Mouse (Mus musculus) lung, adult 2 months (tissue): ENCODE measurements around the gene Ftsj1. TPM values are rescaled to one million over a fixed set of nuclear protein-coding genes. Genes with fewer than 3 reads are reported as not detected.

Experiments used
- DNase-seq: peaks from one replicate; pipeline ENCODE4 v3.0.0; 2022
- H3K4me1 ChIP-seq: fragments of 200-500 bp; 2 replicates; pipeline ENCODE4 v1.6.1; 2011; ENCODE audit warnings: low read length; ENCODE audit not compliant: control insufficient read depth, insufficient read depth
- H3K4me3 ChIP-seq: fragments of 200-500 bp; replicated peaks from 2 replicates; pipeline ENCODE3; 2011; ENCODE audit warnings: low read depth, mild to moderate bottlenecking, control low read depth, low read length; ENCODE audit errors: extremely low read depth
- CTCF ChIP-seq: fragments of 200-500 bp; IDR thresholded peaks from 2 replicates; pipeline ENCODE4 v1.5.1; 2011; ENCODE audit warnings: mild to moderate bottlenecking, low read length, control low read depth; ENCODE audit not compliant: insufficient read depth
- POLR2A ChIP-seq: fragments of 200-500 bp; IDR thresholded peaks from 2 replicates; pipeline ENCODE4 v1.6.1; 2011; ENCODE audit warnings: low read depth, mild to moderate bottlenecking, control low read depth, low read length, borderline replicate concordance; ENCODE audit errors: extremely low read depth
- WGBS: fragments of 180-500 bp; shearing (Covaris S2); methylation state at CpG from one replicate; pipeline ENCODE4 v1.1.7; 2018; 5-methylcytosine and 5-hydroxymethylcytosine counted together
- polyA plus RNA-seq: library from polyadenylated mRNA; depleted of rRNA; stranded (reverse); fragments of >200 nt; gene quantifications from 2 replicates; pipeline ENCODE4 v1.2.3, GENCODE M21; 2012; rRNA removed

Ftsj1 gene
- polyA plus RNA-seq, 1 experiment = 33.1 TPM

DNA sequence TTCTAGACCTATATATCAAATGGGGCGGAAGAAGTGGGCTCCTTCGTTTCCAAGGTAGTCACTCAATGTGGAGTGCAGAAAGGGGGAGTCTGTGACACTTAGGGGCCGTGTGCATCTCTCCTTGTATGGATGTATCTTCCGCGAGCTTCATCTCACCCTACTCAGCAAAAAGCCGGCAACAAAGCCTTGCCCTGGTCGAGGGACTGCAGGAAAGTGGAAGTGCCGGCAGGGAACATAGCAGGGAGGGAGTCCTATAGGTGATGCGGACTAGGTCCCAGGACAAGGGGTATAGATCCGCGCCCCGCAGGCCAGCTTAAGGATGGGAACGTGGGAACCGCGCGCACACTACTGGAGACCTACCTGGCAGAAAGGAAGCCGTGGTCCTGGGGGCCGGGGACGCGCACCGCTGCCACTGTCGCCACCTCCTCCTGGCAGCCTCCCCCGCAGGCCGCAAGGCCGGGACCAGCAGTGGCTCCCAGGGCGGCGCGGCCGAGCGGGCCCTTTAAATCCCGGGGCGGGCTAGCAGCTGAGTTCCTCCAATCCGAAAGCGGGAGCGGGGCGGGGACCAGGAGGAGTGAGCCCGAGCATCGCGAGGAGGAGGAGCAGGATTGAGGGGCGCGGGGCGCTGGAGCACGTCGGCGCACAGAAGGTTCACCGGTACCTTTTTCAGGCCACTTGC is 46.1 kb downstream of the Ftsj1 start, which contains the start of gene Porcn:
Gene Porcn, minus strand, starts transcription at position 511 of the 679 bp plus-strand sequence.
- WGBS = 16% methylated on average over 46 of the region's 46 CpGs
- peak; percentile 76 for DNase-seq
- peak within 1 kb of the TSS; percentile 88 for H3K4me3 ChIP-seq
- H3K4me1 ChIP-seq = peaks cover 2% of the 10 kb centered on the region; the same call in 1 of the 2 replicates
- TF ChIP-seq POLR2A (peak; percentile 80; the same call in 1 of the 2 replicates), CTCF (no peak)

DNA sequence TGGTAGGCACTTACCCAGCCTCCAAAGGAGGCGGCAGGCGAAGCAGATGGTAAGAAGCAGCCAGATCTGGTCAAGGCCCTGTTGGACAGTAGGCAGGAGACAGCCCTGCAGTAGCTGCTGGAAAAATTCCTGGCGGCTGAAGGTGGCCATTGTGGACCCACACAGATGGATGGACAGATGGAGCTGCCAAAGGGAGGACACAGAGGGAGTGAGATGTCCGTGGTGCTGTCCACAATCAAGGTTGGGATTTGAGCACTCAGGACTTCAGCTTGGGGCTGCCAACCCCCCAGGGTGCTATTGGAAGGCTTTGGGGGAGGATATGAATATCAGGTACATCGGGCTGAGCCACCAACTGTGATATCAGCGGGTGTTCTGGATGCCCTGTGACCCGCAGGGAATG is 46.7 kb downstream of the Ftsj1 start:
- TF ChIP-seq CTCF (no peak), POLR2A (no peak)
- no peak for DNase-seq
- WGBS = 50% methylated on average over 7 of the region's 7 CpGs
- no peak overlapping the region for H3K4me3 ChIP-seq
- H3K4me1 ChIP-seq = peaks cover 2% of the 10 kb centered on the region; the same call in 1 of the 2 replicates

DNA sequence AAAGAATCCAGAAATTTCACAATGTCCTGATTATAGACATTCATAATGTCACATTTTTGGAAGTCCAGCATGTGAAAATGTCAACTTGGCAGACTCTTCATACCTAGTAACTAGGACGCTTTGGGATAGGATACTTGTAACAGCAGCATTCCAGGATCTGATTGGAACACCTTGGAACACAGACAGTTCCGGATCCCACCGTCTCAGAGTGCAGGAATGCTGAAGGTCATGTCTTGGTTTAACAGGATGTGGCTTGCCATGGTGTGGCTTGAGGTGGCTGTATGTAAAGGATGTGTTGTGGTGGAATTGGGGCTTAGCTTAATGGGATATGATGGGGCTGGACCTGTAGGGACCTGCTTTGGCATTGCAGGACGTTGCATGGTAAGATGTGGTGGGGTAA is 47.1 kb downstream of the Ftsj1 start:
- 64% methylated on average over 4 of the region's 4 CpGs for WGBS
- TF ChIP-seq POLR2A = no peak
- no peak for TF ChIP-seq CTCF
- Histone ChIP-seq H3K4me1 (peaks cover 2% of the 10 kb centered on the region; the same call in 1 of the 2 replicates), H3K4me3 (no peak overlapping the region)
- no peak for DNase-seq

DNA sequence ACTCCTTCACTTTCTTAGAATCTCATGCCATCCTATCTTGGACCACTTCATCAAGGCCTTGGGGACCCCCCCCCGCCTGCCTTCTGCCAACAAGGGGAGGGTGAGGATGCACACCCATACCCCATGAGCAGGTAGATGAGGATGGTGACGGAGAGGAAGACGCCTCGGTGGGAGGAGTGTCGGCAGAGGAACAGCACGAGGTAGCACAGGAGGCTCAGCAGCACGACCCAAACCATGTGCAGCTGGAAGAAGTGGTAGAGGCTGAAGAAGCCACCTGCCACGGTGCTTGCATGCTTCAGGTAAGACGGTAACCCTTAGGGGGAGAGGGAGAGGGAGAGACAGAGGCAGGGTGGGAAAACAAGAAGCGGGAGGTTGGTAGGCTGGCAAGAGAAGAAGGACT is 48.1 kb downstream of the Ftsj1 start:
- Histone ChIP-seq H3K4me3 (no peak overlapping the region), H3K4me1 (peaks cover 2% of the 10 kb centered on the region; the same call in 1 of the 2 replicates)
- no peak for TF ChIP-seq CTCF
- no peak for TF ChIP-seq POLR2A
- 86% methylated on average over 10 of the region's 10 CpGs for WGBS
- no peak for DNase-seq

DNA sequence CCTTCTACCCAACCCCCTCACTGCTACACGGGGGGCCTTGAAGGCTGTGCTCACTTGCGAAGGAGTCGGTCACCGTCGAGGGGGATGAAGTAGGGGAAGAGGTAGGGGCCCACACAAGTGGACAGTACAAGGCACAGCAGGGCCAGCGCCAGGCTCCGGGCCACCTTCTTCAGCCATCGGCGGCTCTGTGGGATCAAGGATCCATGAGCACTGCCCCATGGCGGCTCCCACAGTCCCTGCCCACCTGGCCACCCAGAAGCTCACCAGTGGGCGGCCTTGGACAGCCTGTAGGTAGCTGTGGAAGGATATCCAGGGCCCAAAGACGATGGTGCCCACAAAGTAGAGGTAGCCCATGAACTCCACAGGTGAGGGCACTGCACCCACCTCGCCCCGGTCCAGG is 49.1 kb downstream of the Ftsj1 start:
- TF ChIP-seq CTCF (no peak), POLR2A (no peak)
- DNase-seq = no peak
- WGBS = 80% methylated on average over 14 of the region's 14 CpGs
- peaks cover 2% of the 10 kb centered on the region; the same call in 1 of the 2 replicates for H3K4me1 ChIP-seq
- no peak overlapping the region for H3K4me3 ChIP-seq

DNA sequence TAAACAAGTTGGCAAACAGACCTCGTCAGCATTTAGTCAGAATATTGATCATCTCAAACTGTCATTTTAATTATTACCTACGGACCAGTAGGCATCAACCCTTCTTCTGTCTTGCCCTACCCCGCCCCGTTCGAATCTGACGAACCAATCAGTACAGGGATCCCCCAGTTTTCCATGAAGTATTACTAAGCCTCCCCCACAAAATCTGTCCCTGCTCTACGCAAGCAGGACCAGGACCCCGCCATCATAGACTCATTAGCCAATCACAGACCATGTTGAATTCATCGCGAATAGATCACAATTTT is 58.8 kb downstream of the Ftsj1 start, which contains the start of gene Ebp:
Gene Ebp, minus strand, starts transcription at position 94 of the 305 bp plus-strand sequence.
- DNase-seq = no peak
- TF ChIP-seq POLR2A = no peak
- no peak for TF ChIP-seq CTCF
- WGBS = 40% methylated on average over 10 of the region's 10 CpGs
- H3K4me3 ChIP-seq = peak within 1 kb of the TSS; percentile 94
- H3K4me1 ChIP-seq = no peaks in the 10 kb centered on the region; the same call in 1 of the 2 replicates

DNA sequence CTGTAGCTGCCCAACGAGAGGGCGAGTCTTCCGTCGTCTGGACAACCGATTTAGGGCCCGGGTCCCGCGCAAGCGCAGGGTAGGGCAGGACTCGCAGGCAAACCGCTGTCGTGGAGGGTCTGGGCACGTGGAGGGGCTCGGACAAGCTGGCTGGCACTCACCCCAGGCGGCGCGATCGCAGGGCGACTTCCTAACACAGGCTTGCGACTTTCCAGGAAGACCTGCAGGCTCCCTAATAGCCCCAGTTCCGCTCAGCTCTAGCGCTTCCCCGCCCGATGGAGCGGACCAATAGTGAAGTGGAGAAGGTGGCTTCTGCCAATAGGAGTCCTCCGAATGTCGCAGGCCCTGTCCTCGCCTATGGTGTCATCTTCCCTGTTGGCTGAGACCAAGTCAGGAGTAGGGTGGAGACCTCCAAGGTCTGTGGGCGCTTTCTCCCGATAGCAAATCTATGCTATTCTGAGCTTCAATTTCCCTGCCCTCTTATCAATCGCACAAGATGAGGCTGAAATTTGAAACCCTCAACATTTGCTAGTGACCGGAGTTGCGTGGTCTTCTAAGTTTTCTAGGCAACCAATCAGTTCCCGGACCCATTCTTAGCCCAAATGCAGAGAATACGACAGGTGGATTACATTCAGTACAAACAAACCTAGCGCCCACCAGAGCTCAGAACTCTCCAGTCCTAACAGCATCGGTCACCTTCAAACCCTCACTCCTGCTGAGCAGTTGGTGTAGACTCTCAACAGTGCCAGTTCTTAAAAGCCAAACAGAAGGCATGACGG is 59.4 kb downstream of the Ftsj1 start:
- H3K4me1 ChIP-seq = no peaks in the 10 kb centered on the region; the same call in 1 of the 2 replicates
- 26% methylated on average over 38 of the region's 38 CpGs for WGBS
- peak overlapping the region; percentile 94 for H3K4me3 ChIP-seq
- TF ChIP-seq POLR2A (peak; percentile 79), CTCF (no peak)
- peak; percentile 55 for DNase-seq

DNA sequence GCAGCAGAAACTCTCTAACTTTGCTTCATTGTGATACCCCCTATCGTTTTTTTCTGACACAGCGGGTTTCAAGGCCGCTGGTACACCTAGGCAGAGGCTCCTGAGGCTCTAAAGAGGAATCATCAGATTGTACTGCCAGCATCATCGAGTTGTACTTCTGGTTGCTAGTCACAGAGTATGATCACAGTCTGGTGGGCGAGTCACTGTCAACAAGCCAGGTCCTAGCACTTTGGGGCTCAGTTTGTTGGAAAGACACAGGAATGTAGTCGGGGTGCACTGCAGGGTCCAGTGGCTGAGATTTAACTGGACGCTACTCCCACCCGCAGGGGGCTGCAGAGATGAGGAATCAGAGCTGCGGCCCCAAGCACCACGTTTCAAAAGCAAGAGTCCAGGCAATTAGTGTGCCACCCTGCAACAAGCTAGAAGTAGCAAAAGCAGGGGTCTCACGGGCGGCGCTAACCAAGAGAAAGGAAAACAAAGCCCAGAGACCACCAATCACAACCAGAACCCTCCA is 60.0 kb downstream of the Ftsj1 start:
- Histone ChIP-seq H3K4me1 (no peaks in the 10 kb centered on the region; the same call in 1 of the 2 replicates), H3K4me3 (peak overlapping the region; percentile 94)
- 20% methylated on average over 13 of the region's 13 CpGs for WGBS
- TF ChIP-seq CTCF (no peak), POLR2A (no peak)
- DNase-seq = no peak

Other genes starting within 250 kb of the Ftsj1 start
- 0.19 TPM in 1 of 2 replicates, not detected in the other for gene Glod5, start 233.9 kb downstream of the Ftsj1 start, polyA plus RNA-seq
- gene Suv39h1, start 177.6 kb downstream of the Ftsj1 start, polyA plus RNA-seq = 9.0 and 10.6 TPM in 2 replicates
- gene Was, start 161.9 kb downstream of the Ftsj1 start, polyA plus RNA-seq = 9.4 and 9.7 TPM in 2 replicates
- 137 and 139 TPM in 2 replicates for gene Wdr13, start 119.5 kb downstream of the Ftsj1 start, polyA plus RNA-seq
- 60.2 and 92.3 TPM in 2 replicates for gene Rbm3, start 106.5 kb downstream of the Ftsj1 start, polyA plus RNA-seq
- gene Tbc1d25, start 76.2 kb downstream of the Ftsj1 start, polyA plus RNA-seq = 16.6 and 21.0 TPM in 2 replicates
- gene Ebp, start 58.9 kb downstream of the Ftsj1 start, polyA plus RNA-seq = 104 and 106 TPM in 2 replicates
- gene Porcn, start 45.9 kb downstream of the Ftsj1 start, polyA plus RNA-seq = 79.5 and 86.0 TPM in 2 replicates
- gene Slc38a5, start 18.7 kb upstream of the Ftsj1 start, polyA plus RNA-seq = 67.1 and 103 TPM in 2 replicates
- not detected in 2 replicates for gene Ssxb10, start 75.0 kb upstream of the Ftsj1 start, polyA plus RNA-seq
- not detected in 2 replicates for gene Ssxb9, start 114.6 kb upstream of the Ftsj1 start, polyA plus RNA-seq
- not detected in 2 replicates for gene Ssxb1, start 160.9 kb upstream of the Ftsj1 start, polyA plus RNA-seq
- not detected in 2 replicates for gene Ssxb2, start 209.3 kb upstream of the Ftsj1 start, polyA plus RNA-seq